Mouse (Mus musculus) brown adipose tissue, adult 24 weeks (tissue): Measurements from ENCODE around the gene Fam69a. TPM values are rescaled to one million over a fixed set of nuclear protein-coding genes. Genes with fewer than 3 reads are reported as not detected.

Experiments
- H3K27ac ChIP-seq: fragments of 200-500 bp; replicated peaks from 2 replicates; pipeline ENCODE4 v1.5.1; 2012; ENCODE audit warnings: low read depth, mild to moderate bottlenecking, low read length
- H3K4me1 ChIP-seq: fragments of 200-500 bp; 2 replicates; pipeline ENCODE4 v1.6.1; 2012; ENCODE audit warnings: low read length, mixed read lengths; ENCODE audit not compliant: control insufficient read depth, insufficient read depth, insufficient read length
- H3K4me3 ChIP-seq: fragments of 200-500 bp; 2 replicates; pipeline ENCODE4 v1.5.1; 2012; ENCODE audit warnings: low read depth, mild to moderate bottlenecking, low read length, moderate library complexity; ENCODE audit not compliant: insufficient read depth
- polyA plus RNA-seq: library from polyadenylated mRNA; stranded (reverse); fragments of >200 nt; gene quantifications from 2 replicates; pipeline ENCODE4 v1.2.4, GENCODE M21; 2012; ENCODE audit not compliant: missing spikeins, insufficient read depth, insufficient read length

Gene Fam69a
- polyA plus RNA-seq, 1 experiment = 22.9 TPM

DNA sequence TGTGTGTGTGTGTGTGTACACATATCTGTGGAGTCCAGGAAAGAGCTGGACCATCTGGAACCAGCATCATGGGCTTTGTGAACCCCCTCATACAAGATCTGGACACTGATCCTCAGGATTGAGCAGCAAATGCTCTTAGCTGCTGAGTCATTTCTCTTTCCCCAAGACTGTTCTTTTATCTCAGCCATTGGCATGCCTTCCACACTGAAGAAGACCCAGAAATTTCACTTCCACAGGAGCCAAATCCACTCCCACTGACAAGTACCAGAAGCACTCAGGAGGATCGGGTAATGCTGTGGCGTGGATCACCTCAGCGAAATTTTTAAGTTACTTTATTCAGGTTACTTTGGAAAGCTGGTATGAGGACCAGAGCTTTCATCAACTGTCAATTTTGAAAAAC, 18.8 kb downstream of the Fam69a start:
- peaks cover 10% of the 10 kb centered on the region for H3K4me1 ChIP-seq
- H3K27ac ChIP-seq = no peak overlapping the region

DNA sequence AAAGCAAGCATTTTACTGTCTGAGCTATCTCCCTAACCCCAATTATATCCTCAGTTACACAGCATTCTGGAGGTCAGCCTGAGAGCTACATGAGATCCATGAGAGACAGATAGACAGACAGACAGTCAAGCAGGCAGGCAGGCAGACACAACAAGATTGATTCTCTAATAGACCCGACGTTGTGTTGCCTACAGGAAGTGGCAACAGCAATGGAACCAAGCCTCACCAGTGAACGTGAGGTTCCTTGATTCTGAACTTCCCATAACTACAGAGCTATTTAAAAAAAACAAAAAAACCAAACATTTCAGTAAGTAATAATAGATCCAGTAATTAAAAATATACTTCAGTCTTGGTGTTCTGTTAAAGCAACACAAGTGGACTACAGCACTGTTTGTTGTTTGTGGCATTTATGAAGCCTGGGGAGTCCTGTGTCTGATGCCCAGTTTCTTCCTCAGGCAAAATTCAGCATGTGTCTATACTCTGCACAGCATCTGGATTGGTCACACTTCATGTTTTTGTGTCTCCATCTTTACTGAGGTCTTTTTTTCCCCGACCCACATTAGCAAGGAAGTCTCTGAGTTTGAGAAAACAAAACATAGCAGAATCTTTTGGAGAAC, 19.9 kb downstream of the Fam69a start:
- peaks cover 5% of the 10 kb centered on the region; the same call in 1 of the 2 replicates for H3K4me1 ChIP-seq
- H3K4me3 ChIP-seq = no peak overlapping the region
- 0 out of 2 replicates have a peak overlapping the region, but pooled peaks have one; percentile 10 for H3K27ac ChIP-seq

More for the DNA sequence above, 18.8 kb downstream of the Fam69a start:
- H3K4me3 ChIP-seq = no peak overlapping the region

DNA sequence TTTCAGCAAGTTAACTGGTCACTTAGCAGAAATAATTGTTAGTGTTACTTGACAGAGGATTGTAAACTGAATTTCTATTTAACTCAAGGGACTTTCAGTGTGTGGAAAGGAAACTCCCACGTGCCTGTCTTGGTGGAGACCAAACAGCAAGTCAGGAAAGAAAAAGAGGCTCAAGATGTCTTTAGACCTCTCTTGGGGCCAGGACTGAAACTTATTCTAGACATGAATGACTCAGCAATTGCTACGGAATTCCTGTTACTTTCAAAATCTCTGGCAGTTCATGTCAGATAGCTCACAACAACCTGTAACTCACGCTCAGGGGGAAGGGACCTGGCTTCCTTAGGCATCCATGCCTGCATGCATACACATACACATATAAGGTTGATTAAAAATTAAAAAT, 20.7 kb downstream of the Fam69a start:
- no peak overlapping the region for H3K27ac ChIP-seq
- H3K4me3 ChIP-seq = no peak overlapping the region
- peaks cover 8% of the 10 kb centered on the region for H3K4me1 ChIP-seq

GRCm38 (mm10) chr5:107965355-107965991, 21.4 kb downstream of the Fam69a start:
- H3K4me3 ChIP-seq = no peak overlapping the region
- peaks cover 11% of the 10 kb centered on the region for H3K4me1 ChIP-seq
- H3K27ac ChIP-seq = no peak overlapping the region

GRCm38 (mm10) chr5:107964031-107964758, 22.7 kb downstream of the Fam69a start:
- no peak overlapping the region for H3K4me3 ChIP-seq
- peaks cover 11% of the 10 kb centered on the region for H3K4me1 ChIP-seq
- no peak overlapping the region for H3K27ac ChIP-seq

DNA sequence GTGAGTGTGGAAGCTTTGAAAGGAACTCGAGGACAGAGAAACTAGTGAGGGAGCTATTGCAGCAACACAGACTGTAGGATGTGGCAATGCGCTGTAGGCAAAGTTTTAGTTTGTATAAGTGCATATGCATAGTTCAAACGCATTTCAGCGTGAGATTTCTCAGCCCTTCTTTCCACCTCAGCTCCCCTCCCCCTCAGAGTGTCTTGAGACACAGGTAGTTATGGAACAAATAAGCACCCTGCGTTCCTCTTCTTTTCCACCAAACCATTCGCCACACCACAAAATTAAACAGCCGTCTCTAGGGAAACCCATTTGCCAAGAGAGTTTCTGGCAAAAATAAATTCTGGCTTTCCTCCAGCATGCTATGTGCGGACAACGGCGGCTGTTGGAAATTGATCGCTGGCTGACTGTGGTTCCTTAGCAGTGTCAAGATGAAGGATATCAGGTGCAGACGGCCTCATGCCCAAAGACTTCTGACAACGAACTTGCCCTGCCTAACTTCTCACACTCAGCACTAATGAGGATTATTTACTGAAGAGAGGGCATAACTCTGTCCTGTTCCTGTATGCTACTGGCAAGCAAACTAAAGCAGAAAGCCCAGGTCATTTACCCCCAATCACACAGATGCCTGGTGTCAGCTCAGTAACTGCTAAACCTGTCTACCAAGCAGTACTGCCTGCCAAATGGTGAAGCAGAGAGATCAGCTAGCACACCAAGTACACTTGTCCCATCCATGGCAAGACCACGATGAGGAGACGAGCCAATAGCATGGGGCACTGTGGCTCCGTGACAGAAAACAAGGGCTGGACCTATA, 25.2 kb downstream of the Fam69a start:
- peak overlapping the region; percentile 42 for H3K4me3 ChIP-seq
- no peak overlapping the region for H3K27ac ChIP-seq
- H3K4me1 ChIP-seq = peaks cover 8% of the 10 kb centered on the region

DNA sequence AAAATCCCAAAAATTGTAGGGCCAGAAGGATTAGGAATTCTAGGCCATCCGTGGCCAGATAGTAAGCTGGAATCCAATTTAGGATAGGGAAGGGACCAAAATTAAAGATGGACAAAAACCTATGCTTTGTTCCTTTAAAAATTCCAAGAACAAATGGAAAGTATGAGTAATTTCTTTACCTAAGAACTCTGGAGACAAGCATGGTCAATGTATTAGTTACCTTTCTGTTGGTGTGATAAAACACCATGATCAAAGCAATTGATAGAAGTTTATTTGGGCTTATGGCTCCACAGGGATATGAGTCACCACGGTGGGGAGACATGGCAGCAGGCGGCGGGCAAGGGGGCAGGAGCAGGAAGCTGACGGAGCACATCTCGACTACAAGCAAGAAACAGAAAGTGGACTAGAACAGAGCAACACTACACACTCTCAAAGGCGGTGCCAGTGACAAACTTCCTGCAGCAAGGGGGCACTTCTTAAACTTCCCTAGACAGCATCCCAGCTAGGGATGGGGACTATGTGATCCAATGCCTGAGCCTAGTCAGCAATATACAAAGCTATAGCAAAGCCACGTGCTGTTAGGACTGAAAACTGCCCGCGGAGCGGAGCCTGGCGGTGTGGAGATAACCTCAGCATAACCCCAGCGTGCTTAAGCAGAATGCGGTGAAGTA, 26.2 kb downstream of the Fam69a start:
- Histone ChIP-seq H3K4me1 (peaks cover 6% of the 10 kb centered on the region), H3K4me3 (peak overlapping the region; percentile 43; the same call in 1 of the 2 replicates), H3K27ac (0 out of 2 replicates have a peak overlapping the region, but pooled peaks have one; percentile 15)

DNA sequence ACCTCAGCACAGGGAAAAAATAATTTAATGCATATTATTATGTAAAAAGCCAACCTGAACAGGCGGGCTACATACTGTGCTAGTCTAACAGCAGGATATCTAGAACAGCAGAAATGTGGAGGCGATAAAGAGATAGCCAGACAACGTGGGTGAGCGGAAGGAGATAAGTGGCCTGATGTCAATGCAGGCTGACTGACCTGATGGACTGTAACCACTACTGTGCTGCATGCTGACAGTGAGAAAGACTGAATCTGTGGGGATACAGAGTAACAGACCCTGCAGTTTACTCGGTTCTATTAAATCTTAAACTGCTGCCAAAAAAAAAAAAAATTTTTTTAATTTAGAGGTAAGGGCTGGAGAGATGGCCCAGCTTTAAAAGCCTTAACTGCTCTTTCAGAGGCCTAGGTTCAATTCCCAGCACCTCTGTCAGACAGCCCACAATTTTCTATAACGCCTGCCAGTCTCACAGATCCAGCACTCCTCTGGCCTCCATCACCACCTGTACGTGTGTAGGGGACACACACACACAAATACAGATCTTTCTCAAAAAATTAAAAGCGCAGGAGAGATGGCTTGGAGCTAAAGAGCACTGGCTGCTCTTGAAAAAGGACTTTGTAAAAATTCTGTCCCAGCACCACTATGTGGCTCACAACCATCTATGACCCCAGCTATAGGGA, 27.1 kb downstream of the Fam69a start:
- Histone ChIP-seq H3K4me1 (peaks cover 6% of the 10 kb centered on the region), H3K4me3 (no peak overlapping the region), H3K27ac (no peak overlapping the region)

- peaks cover 13% of the 10 kb centered on the region for H3K4me1 ChIP-seq
- H3K4me3 ChIP-seq = no peak overlapping the region
- H3K27ac ChIP-seq = peak overlapping the region; percentile 38; the same call in 1 of the 2 replicates
Measured at GRCm38 (mm10) chr5:107950643-107951042, 36.2 kb downstream of the Fam69a start.

- H3K4me3 ChIP-seq = no peak overlapping the region
- peak overlapping the region; percentile 34; the same call in 1 of the 2 replicates for H3K27ac ChIP-seq
Measured at GRCm38 (mm10) chr5:107949607-107950006, 37.3 kb downstream of the Fam69a start.

DNA sequence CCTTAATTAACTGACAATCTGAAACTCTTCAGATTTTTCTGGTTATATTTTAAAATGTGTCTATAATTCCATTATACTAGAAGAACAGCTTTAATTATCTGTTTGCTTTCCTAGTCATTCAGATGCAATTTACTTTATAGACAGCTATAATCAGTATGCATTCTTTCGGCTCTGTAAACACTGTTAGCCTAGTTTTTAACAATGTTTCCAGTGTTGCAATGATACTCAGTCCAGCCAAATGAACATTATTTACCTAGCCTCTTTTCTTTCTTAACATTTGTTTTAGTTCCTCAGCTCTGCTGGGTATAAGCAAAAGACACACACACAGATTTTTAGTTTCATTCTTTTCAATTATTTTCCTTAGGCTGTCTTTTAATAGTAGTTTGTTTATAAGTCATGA, 38.0 kb downstream of the Fam69a start:
- Histone ChIP-seq H3K27ac (no peak overlapping the region), H3K4me1 (peaks cover 13% of the 10 kb centered on the region), H3K4me3 (no peak overlapping the region)

More at GRCm38 (mm10) chr5:107949607-107950006, 37.3 kb downstream of the Fam69a start:
- H3K4me1 ChIP-seq = peaks cover 13% of the 10 kb centered on the region

DNA sequence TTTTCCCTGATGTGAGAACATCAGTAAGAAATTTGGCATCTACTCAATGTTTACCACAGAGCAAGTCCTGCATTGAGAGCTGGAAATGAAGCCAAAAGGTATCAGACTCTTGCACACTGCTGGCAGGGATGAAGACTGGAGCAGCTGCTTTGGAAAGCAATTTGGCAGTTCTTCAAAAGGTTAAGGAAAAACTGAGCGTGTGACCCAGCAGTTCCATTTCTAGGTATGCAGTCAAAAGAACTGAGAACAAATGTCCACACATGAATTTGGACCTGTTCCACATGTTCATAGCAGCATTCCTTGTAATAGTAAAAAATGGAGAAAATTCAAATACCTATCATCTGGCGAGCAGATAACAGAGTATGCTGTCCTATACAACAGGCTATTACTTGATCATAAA, 39.3 kb downstream of the Fam69a start:
- H3K4me1 ChIP-seq = peaks cover 13% of the 10 kb centered on the region
- H3K4me3 ChIP-seq = no peak overlapping the region
- H3K27ac ChIP-seq = no peak overlapping the region

- Histone ChIP-seq H3K4me3 (no peak overlapping the region), H3K4me1 (peaks cover 13% of the 10 kb centered on the region), H3K27ac (no peak overlapping the region)
Measured at GRCm38 (mm10) chr5:107946475-107946874, 40.4 kb downstream of the Fam69a start.

GRCm38 (mm10) chr5:107943526-107943925, 43.4 kb downstream of the Fam69a start:
- peaks cover 3% of the 10 kb centered on the region for H3K4me1 ChIP-seq
- H3K27ac ChIP-seq = no peak overlapping the region
- no peak overlapping the region for H3K4me3 ChIP-seq
